Mouse (Mus musculus): ENCODE results near the gene Slc8a3.

Slc8a3 gene

DNA sequence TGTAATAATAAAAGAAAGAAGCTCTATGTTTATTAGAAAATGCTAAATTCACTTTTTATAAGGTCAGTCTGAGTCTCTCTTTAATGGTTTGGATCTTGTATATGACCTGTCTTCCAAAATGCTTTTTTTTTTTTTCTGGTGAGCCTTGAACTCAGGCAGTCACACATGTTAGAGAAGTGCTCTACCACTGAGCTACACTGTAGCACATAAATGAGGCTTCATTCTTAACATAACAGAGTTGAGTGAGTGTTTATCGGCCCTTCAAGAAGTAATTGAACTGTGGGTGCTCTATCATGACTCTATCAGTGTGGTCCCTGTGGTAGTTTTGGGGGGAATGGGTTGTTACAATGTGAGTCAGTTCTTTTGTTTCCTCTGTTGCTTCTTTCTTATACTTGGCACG lies 139.0 kb downstream of the Slc8a3 start:
- in situ Hi-C loops (cut with MboI; ENCODE audit: low pct_unique_long_range_greater_than_20kb in 1 of 2, low sequenced_read_pairs in 2 of 2, unreplicated experiment in 1 of 2): no loop called here

GRCm38 (mm10) chr12:81189636-81190035 lies 143.3 kb downstream of the Slc8a3 start:
- in situ Hi-C loops (cut with MboI; ENCODE audit: low pct_unique_long_range_greater_than_20kb in 1 of 2, low sequenced_read_pairs in 2 of 2, unreplicated experiment in 1 of 2): no loop called here

GRCm38 (mm10) chr12:81188996-81189395 lies 144.0 kb downstream of the Slc8a3 start:
- in situ Hi-C loops (cut with MboI; ENCODE audit: low pct_unique_long_range_greater_than_20kb in 1 of 2, low sequenced_read_pairs in 2 of 2, unreplicated experiment in 1 of 2): no loop called here

DNA sequence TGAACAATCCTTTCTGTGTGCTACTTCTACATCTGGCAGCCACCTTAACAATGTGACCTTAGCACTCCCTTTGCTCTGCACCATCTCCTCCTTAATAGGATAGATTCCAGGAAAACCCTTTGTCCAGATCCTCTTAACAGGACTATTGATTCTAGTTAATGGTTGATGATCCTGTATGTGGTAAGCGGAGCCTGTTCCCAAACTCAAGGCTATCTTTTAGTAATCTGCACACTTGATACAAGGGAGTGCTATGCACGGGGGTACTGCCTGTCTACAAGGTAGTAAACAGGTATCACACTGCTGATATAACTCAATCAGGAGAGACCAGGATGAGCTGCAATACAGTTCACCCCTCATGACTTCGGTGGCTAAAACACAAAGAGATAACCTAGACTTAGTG lies 144.6 kb downstream of the Slc8a3 start:
- in situ Hi-C loops (cut with MboI; ENCODE audit: low pct_unique_long_range_greater_than_20kb in 1 of 2, low sequenced_read_pairs in 2 of 2, unreplicated experiment in 1 of 2): no loop called here

- in situ Hi-C loops (cut with MboI; ENCODE audit: low pct_unique_long_range_greater_than_20kb in 1 of 2, low sequenced_read_pairs in 2 of 2, unreplicated experiment in 1 of 2): no loop called here
Observed at GRCm38 (mm10) chr12:81186668-81187067, 146.3 kb downstream of the Slc8a3 start.

DNA sequence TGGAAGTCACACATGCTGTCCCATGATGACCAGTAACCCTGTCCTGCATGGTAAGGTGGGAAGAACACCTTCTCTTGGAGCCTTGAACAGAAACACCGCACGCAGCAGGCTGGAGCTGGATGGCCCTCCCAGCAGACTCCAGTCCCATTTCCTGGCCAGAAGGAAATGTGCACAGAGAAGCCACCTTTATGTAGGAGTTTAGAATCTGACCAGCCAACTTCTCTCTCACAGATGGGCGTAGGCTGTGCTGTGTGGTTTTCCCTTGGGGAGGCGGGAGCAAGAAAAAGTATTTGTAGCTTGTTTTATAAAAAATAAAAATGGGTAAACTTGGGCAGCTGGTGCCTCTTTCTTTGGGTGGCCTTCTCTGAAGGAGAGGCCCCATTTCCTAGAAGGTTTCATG lies 146.9 kb downstream of the Slc8a3 start:
- in situ Hi-C loops (cut with MboI; ENCODE audit: low pct_unique_long_range_greater_than_20kb in 1 of 2, low sequenced_read_pairs in 2 of 2, unreplicated experiment in 1 of 2): no loop called here

GRCm38 (mm10) chr12:81184967-81185366 lies 148.0 kb downstream of the Slc8a3 start:
- in situ Hi-C loops (cut with MboI; ENCODE audit: low pct_unique_long_range_greater_than_20kb in 1 of 2, low sequenced_read_pairs in 2 of 2, unreplicated experiment in 1 of 2): loop anchor here (5.0 kb wide), 1 partner anchor 203 kb away; no protein-coding TSS in a partner anchor

- in situ Hi-C loops (cut with MboI; ENCODE audit: low pct_unique_long_range_greater_than_20kb in 1 of 2, low sequenced_read_pairs in 2 of 2, unreplicated experiment in 1 of 2): loop anchor here (5.0 kb wide), 1 partner anchor 200 kb away; no protein-coding TSS in a partner anchor
Observed at GRCm38 (mm10) chr12:81182073-81182472, 150.9 kb downstream of the Slc8a3 start.

DNA sequence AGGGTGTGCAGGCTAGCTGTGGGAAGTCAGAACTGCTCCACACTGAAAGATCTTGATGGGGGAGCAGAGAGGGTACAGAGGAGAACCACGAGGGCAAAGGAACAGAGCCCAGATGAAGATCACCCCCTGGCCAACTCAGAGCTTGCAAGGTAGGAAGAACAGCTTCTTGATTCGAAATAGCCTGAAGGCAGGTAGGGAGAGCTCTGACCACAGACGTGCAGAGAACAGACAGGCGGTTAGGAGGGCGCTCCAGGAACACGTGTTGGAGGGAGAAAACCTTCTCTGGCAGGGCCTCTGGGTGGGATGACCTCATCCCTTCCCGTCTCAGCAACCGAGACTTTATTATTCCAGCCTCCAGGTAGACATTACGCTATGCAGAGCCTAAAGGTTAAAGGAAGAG lies 157.7 kb downstream of the Slc8a3 start:
- in situ Hi-C loops (cut with MboI; ENCODE audit: low pct_unique_long_range_greater_than_20kb in 1 of 2, low sequenced_read_pairs in 2 of 2, unreplicated experiment in 1 of 2): no loop called here

- in situ Hi-C loops (cut with MboI; ENCODE audit: low pct_unique_long_range_greater_than_20kb in 1 of 2, low sequenced_read_pairs in 2 of 2, unreplicated experiment in 1 of 2): no loop called here
Observed at GRCm38 (mm10) chr12:81173893-81174292, 159.1 kb downstream of the Slc8a3 start.

DNA sequence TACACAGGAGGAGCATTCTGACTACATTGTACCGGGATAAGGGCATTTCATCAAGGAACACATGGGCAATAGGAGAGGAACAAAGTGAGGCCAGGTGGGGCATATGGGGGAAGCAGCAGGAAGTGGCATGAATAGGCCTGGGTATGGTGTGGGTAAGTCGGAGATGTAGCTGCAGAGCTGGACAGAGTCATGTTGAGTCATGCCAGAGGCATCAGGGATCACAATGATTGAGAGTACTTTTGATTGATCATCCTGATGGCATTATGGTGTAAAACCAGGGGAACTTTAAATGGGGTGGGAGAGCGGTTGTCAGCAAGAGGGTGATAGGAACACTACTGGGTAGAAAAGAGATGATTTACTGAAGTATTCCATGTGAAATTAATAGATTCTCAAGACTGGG lies 160.0 kb downstream of the Slc8a3 start:
- in situ Hi-C loops (cut with MboI; ENCODE audit: low pct_unique_long_range_greater_than_20kb in 1 of 2, low sequenced_read_pairs in 2 of 2, unreplicated experiment in 1 of 2): no loop called here

DNA sequence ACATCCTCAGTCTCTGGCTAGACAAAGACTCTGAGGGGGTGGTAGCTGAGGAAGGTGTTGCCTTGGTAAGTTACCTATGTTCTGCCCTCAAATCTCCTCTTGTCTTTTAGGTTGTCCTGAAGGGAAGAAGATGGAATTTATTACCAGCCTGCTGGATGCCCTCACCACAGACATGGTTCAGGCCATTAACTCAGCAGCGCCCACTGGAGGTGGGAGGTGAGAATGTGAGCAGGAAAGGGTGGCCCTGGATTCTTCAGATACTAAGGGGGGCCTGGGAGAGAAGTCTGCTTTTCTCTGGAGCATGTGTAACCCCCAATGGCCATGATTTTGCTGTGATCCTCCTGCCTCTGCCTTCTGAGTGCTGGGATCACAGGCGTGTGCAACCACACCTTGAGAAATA lies 162.9 kb downstream of the Slc8a3 start:
- in situ Hi-C loops (cut with MboI; ENCODE audit: low pct_unique_long_range_greater_than_20kb in 1 of 2, low sequenced_read_pairs in 2 of 2, unreplicated experiment in 1 of 2): no loop called here

GRCm38 (mm10) chr12:81168494-81168893 lies 164.5 kb downstream of the Slc8a3 start:
- in situ Hi-C loops (cut with MboI; ENCODE audit: low pct_unique_long_range_greater_than_20kb in 1 of 2, low sequenced_read_pairs in 2 of 2, unreplicated experiment in 1 of 2): no loop called here

DNA sequence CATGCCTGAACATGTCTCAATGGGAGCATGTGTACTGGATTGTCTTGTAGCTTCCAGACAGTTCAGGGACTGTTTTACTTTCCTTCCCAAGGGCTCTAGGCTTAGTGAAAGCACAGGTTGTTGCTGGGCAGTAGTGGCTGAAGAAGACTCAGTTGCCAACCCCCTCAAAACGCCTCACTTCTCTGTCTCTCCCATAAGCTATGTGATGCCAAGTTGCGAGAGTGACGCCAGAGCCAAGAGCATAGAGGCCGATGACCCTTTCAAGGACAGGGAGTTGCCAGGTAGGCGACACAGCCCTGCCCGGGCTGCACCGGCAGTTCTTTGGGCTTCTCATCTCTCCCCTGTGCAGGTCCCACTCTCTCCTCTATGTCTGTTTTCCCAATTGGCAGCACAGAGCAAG lies 164.9 kb downstream of the Slc8a3 start:
- in situ Hi-C loops (cut with MboI; ENCODE audit: low pct_unique_long_range_greater_than_20kb in 1 of 2, low sequenced_read_pairs in 2 of 2, unreplicated experiment in 1 of 2): no loop called here

- in situ Hi-C loops (cut with MboI; ENCODE audit: low pct_unique_long_range_greater_than_20kb in 1 of 2, low sequenced_read_pairs in 2 of 2, unreplicated experiment in 1 of 2): no loop called here
Observed at GRCm38 (mm10) chr12:81167142-81167541, 165.8 kb downstream of the Slc8a3 start.

- in situ Hi-C loops (cut with MboI; ENCODE audit: low pct_unique_long_range_greater_than_20kb in 1 of 2, low sequenced_read_pairs in 2 of 2, unreplicated experiment in 1 of 2): no loop called here
Observed at GRCm38 (mm10) chr12:81166615-81167014, 166.4 kb downstream of the Slc8a3 start.

DNA sequence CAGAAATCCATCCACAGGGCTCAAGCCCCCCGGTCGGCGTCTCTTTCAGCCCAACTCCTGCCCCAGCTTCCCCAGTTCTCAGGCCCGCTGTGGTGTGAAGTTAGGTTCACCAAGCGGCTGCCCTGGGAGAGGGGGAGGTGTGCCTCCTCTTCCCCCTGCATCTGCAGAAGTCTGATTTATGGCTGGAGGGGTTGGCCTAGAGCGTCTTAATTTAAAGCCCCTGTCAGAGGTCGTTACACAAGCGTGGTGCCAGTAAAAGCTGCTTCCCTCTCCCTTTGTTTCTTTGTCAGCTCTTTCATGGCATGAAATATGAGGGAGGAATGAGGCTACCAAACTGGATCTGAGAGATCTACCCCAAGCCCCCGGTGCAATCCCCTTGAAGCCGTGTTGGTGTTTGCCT lies 166.9 kb downstream of the Slc8a3 start:
- in situ Hi-C loops (cut with MboI; ENCODE audit: low pct_unique_long_range_greater_than_20kb in 1 of 2, low sequenced_read_pairs in 2 of 2, unreplicated experiment in 1 of 2): no loop called here

GRCm38 (mm10) chr12:81163566-81163965 lies 169.4 kb downstream of the Slc8a3 start:
- in situ Hi-C loops (cut with MboI; ENCODE audit: low pct_unique_long_range_greater_than_20kb in 1 of 2, low sequenced_read_pairs in 2 of 2, unreplicated experiment in 1 of 2): no loop called here

DNA sequence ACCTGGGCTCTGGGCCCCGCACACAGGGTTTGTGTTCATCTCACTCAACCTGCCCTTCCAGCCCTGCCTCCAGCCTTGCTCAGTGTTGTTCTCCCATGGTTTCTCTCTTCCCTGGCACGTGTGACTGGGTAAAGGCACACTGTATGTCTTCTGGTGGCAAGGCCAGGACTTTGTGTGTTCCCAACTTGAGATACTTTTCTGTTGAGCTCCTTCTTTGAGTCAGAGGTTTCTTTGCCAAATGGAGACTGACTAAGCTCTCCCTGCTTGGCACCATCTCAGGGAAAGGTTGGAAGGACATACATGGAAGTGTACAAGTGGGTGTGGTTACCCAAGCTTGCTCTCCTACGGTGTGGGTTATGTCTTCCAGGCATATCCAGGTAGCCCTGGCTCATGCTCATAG lies 169.8 kb downstream of the Slc8a3 start:
- in situ Hi-C loops (cut with MboI; ENCODE audit: low pct_unique_long_range_greater_than_20kb in 1 of 2, low sequenced_read_pairs in 2 of 2, unreplicated experiment in 1 of 2): no loop called here

DNA sequence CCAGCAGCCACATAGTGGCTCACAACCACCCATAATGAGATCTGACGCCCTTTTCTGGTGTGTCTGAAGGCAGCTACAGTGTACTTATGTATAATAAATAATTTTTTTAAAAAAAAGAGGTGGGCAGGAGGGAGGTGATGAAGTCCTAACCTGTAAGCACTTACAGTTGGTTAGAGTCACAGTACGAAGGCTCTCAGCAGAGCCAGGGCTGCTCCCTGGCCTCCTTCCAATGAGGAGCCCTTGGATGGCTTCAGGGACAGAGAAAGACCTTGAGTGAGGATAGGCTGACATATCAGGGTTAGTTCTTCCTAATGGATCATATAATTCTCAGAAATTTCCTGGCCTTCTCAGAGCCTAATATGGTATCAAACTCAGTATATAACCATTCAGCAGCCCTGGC lies 171.7 kb downstream of the Slc8a3 start:
- in situ Hi-C loops (cut with MboI; ENCODE audit: low pct_unique_long_range_greater_than_20kb in 1 of 2, low sequenced_read_pairs in 2 of 2, unreplicated experiment in 1 of 2): no loop called here

GRCm38 (mm10) chr12:81160831-81161230 lies 172.1 kb downstream of the Slc8a3 start:
- in situ Hi-C loops (cut with MboI; ENCODE audit: low pct_unique_long_range_greater_than_20kb in 1 of 2, low sequenced_read_pairs in 2 of 2, unreplicated experiment in 1 of 2): no loop called here
